Mouse (Mus musculus) limb, embryonic 13.5 days (tissue): ENCODE results near the gene Tspo. TPM values are rescaled to one million over a fixed set of nuclear protein-coding genes. Genes with fewer than 3 reads are reported as not detected.

Source experiments
- ATAC-seq: fragments of 200-750 bp; cut with Nextera tagmentation; 2 replicates; pipeline ENCODE4 v1.8.0; 2017; ENCODE audit warnings: low read depth, moderate number of reproducible peaks, moderate TSS enrichment; ENCODE audit not compliant: low FRiP score
- H3K27ac ChIP-seq: fragments of 300-500 bp; sonication (generic); 2 replicates; pipeline ENCODE4 v1.5.1; 2015; ENCODE audit warnings: inconsistent platforms, mild to moderate bottlenecking, moderate library complexity
- H3K27me3 ChIP-seq: fragments of 300-500 bp; sonication (generic); 2 replicates; pipeline ENCODE4 v1.6.1; 2015; ENCODE audit warnings: mild to moderate bottlenecking, inconsistent platforms
- H3K36me3 ChIP-seq: fragments of 300-500 bp; sonication (generic); 2 replicates; pipeline ENCODE4 v1.6.1; 2015; ENCODE audit warnings: inconsistent platforms, mild to moderate bottlenecking, moderate library complexity
- H3K4me1 ChIP-seq: fragments of 300-500 bp; sonication (generic); 2 replicates; pipeline ENCODE4 v1.6.1; 2015; ENCODE audit warnings: inconsistent platforms
- H3K4me2 ChIP-seq: fragments of 300-500 bp; sonication (generic); replicated peaks from 2 replicates; pipeline ENCODE4 v1.6.1; 2015; ENCODE audit warnings: inconsistent platforms, mild to moderate bottlenecking, moderate library complexity
- H3K4me3 ChIP-seq: fragments of 300-500 bp; sonication (generic); 2 replicates; pipeline ENCODE4 v1.5.1; 2015; ENCODE audit warnings: moderate library complexity, mild to moderate bottlenecking, inconsistent platforms
- H3K9ac ChIP-seq: fragments of 300-500 bp; sonication (generic); 2 replicates; pipeline ENCODE4 v1.6.1; 2015; ENCODE audit warnings: mild to moderate bottlenecking, inconsistent platforms
- H3K9me3 ChIP-seq: fragments of 300-500 bp; sonication (generic); 2 replicates; pipeline ENCODE4 v1.6.1; 2016; ENCODE audit warnings: inconsistent platforms
- WGBS: fragments of 180-500 bp; shearing (Covaris S2); methylation state at CpG from one replicate; pipeline ENCODE4 v1.1.7; 2015; 5-methylcytosine and 5-hydroxymethylcytosine counted together
- polyA plus RNA-seq: library from polyadenylated mRNA; unstranded; fragments of >200 nt; fragmentation: Nextera tagmentation; extraction: Ambion mirVana; gene quantifications from 2 replicates; pipeline ENCODE4 v1.2.1, GENCODE M21; 2015

Gene Tspo
- polyA plus RNA-seq, 1 experiment from 2014 or later, result 41.9 TPM

- H3K9ac ChIP-seq, result no peak overlapping the region
- WGBS, result 82% methylated on average over 2 of the region's 2 CpGs
- H3K4me3 ChIP-seq, result no peak overlapping the region
- no peaks in the 10 kb centered on the region for H3K27me3 ChIP-seq
- no peak for ATAC-seq
- H3K4me1 ChIP-seq, result peaks cover 6% of the 10 kb centered on the region
- H3K27ac ChIP-seq, result no peak overlapping the region
- 0 out of 2 replicates have a peak, but pooled peaks cover 3% of the 10 kb centered on the region for H3K9me3 ChIP-seq
- no peak overlapping the region for H3K4me2 ChIP-seq
- H3K36me3 ChIP-seq, result peaks cover 75% of the 10 kb centered on the region
These were observed 13.3 kb upstream of the Tspo start for GRCm38 (mm10) chr15:83550137-83550536.

GRCm38 (mm10) chr15:83553831-83554230 is 9.6 kb upstream of the Tspo start:
- H3K4me2 ChIP-seq, result no peak overlapping the region
- H3K27me3 ChIP-seq, result no peaks in the 10 kb centered on the region
- H3K9ac ChIP-seq, result no peak overlapping the region
- peaks cover 39% of the 10 kb centered on the region for H3K36me3 ChIP-seq
- H3K4me3 ChIP-seq, result no peak overlapping the region
- ATAC-seq, result no peak
- peaks cover 10% of the 10 kb centered on the region for H3K4me1 ChIP-seq
- 0 out of 2 replicates have a peak, but pooled peaks cover 3% of the 10 kb centered on the region for H3K9me3 ChIP-seq
- no peak overlapping the region for H3K27ac ChIP-seq

- Histone ChIP-seq H3K9me3 (0 out of 2 replicates have a peak, but pooled peaks cover 3% of the 10 kb centered on the region), H3K36me3 (peaks cover 24% of the 10 kb centered on the region), H3K27ac (peak overlapping the region; percentile 93), H3K4me3 (peak overlapping the region; percentile 88), H3K9ac (peak overlapping the region; percentile 95), H3K27me3 (no peaks in the 10 kb centered on the region), H3K4me1 (peaks cover 10% of the 10 kb centered on the region), H3K4me2 (peak overlapping the region; percentile 82)
- 1% methylated on average over 58 of the region's 74 CpGs for WGBS
- ATAC-seq, result peak; percentile 89
These were observed 8.0 kb upstream of the Tspo start for GRCm38 (mm10) chr15:83555161-83555974.

GRCm38 (mm10) chr15:83560941-83561477 is 2.4 kb upstream of the Tspo start:
- H3K9ac ChIP-seq, result no peak overlapping the region
- H3K4me1 ChIP-seq, result peaks cover 21% of the 10 kb centered on the region
- WGBS, result 61% methylated on average over 5 of the region's 5 CpGs
- no peaks in the 10 kb centered on the region for H3K9me3 ChIP-seq
- H3K27ac ChIP-seq, result no peak overlapping the region
- peaks cover 3% of the 10 kb centered on the region; the same call in 1 of the 2 replicates for H3K27me3 ChIP-seq
- no peaks in the 10 kb centered on the region for H3K36me3 ChIP-seq
- H3K4me3 ChIP-seq, result no peak overlapping the region
- no peak for ATAC-seq
- no peak overlapping the region for H3K4me2 ChIP-seq

- Histone ChIP-seq H3K9me3 (no peaks in the 10 kb centered on the region), H3K4me3 (peak overlapping the region; percentile 50), H3K27ac (peak overlapping the region; percentile 61), H3K4me1 (peaks cover 20% of the 10 kb centered on the region), H3K36me3 (no peaks in the 10 kb centered on the region), H3K4me2 (peak overlapping the region; percentile 98), H3K9ac (peak overlapping the region; percentile 76), H3K27me3 (peaks cover 3% of the 10 kb centered on the region; the same call in 1 of the 2 replicates)
- 32% methylated on average over 15 of the region's 15 CpGs for WGBS
- ATAC-seq, result peak; percentile 58; the same call in 1 of the 2 replicates
These were observed 644 bp upstream of the Tspo start for GRCm38 (mm10) chr15:83562626-83563270.

GRCm38 (mm10) chr15:83563857-83564651 is 662 bp downstream of the Tspo start:
- Histone ChIP-seq H3K9me3 (no peaks in the 10 kb centered on the region), H3K4me1 (peaks cover 20% of the 10 kb centered on the region), H3K27me3 (peaks cover 3% of the 10 kb centered on the region; the same call in 1 of the 2 replicates), H3K36me3 (no peaks in the 10 kb centered on the region), H3K9ac (peak overlapping the region; percentile 76), H3K4me3 (peak overlapping the region; percentile 50), H3K4me2 (peak overlapping the region; percentile 98), H3K27ac (peak overlapping the region; percentile 34; the same call in 1 of the 2 replicates)
- ATAC-seq, result no peak; the same call in 1 of the 2 replicates
- 2% methylated on average over 27 of the region's 27 CpGs for WGBS

GRCm38 (mm10) chr15:83565434-83565833 is 2.0 kb downstream of the Tspo start:
- no peaks in the 10 kb centered on the region for H3K9me3 ChIP-seq
- no peak for ATAC-seq
- no peak overlapping the region for H3K4me3 ChIP-seq
- H3K27me3 ChIP-seq, result peaks cover 3% of the 10 kb centered on the region; the same call in 1 of the 2 replicates
- peaks cover 20% of the 10 kb centered on the region for H3K4me1 ChIP-seq
- no peak overlapping the region for H3K4me2 ChIP-seq
- no peak overlapping the region for H3K9ac ChIP-seq
- WGBS, result 79% methylated on average over 3 of the region's 3 CpGs
- no peaks in the 10 kb centered on the region for H3K36me3 ChIP-seq
- no peak overlapping the region for H3K27ac ChIP-seq

- Histone ChIP-seq H3K4me2 (no peak overlapping the region), H3K9ac (no peak overlapping the region), H3K27ac (no peak overlapping the region; the same call in 1 of the 2 replicates), H3K9me3 (no peaks in the 10 kb centered on the region), H3K36me3 (no peaks in the 10 kb centered on the region), H3K4me1 (peaks cover 20% of the 10 kb centered on the region), H3K4me3 (no peak overlapping the region), H3K27me3 (peaks cover 3% of the 10 kb centered on the region; the same call in 1 of the 2 replicates)
- no peak for ATAC-seq
- WGBS, result 79% methylated on average over 5 of the region's 5 CpGs
These were observed 2.6 kb downstream of the Tspo start for GRCm38 (mm10) chr15:83566006-83566405.

- no peaks in the 10 kb centered on the region for H3K36me3 ChIP-seq
- no peak for ATAC-seq
- no peaks in the 10 kb centered on the region for H3K27me3 ChIP-seq
- no peak overlapping the region for H3K9ac ChIP-seq
- H3K9me3 ChIP-seq, result no peaks in the 10 kb centered on the region
- H3K4me1 ChIP-seq, result peaks cover 17% of the 10 kb centered on the region
- no peak overlapping the region for H3K4me3 ChIP-seq
- no peak overlapping the region for H3K27ac ChIP-seq
- 84% methylated on average over 3 of the region's 3 CpGs for WGBS
- no peak overlapping the region for H3K4me2 ChIP-seq
These were observed 4.3 kb downstream of the Tspo start for GRCm38 (mm10) chr15:83567728-83568127.

GRCm38 (mm10) chr15:83568544-83568943 is 5.2 kb downstream of the Tspo start:
- Histone ChIP-seq H3K36me3 (no peaks in the 10 kb centered on the region), H3K9me3 (no peaks in the 10 kb centered on the region), H3K4me2 (no peak overlapping the region), H3K9ac (no peak overlapping the region), H3K27ac (no peak overlapping the region), H3K4me1 (peaks cover 9% of the 10 kb centered on the region), H3K4me3 (no peak overlapping the region), H3K27me3 (no peaks in the 10 kb centered on the region)
- WGBS, result 90% methylated on average over 5 of the region's 5 CpGs
- no peak for ATAC-seq

GRCm38 (mm10) chr15:83569682-83570081 is 6.3 kb downstream of the Tspo start:
- Histone ChIP-seq H3K27ac (no peak overlapping the region), H3K9ac (no peak overlapping the region), H3K4me3 (no peak overlapping the region), H3K4me2 (no peak overlapping the region), H3K27me3 (no peaks in the 10 kb centered on the region), H3K36me3 (peaks cover 9% of the 10 kb centered on the region), H3K4me1 (no peaks in the 10 kb centered on the region), H3K9me3 (no peaks in the 10 kb centered on the region)
- 63% methylated on average over 11 of the region's 11 CpGs for WGBS
- ATAC-seq, result no peak
